Mouse (Mus musculus): Measurements from ENCODE around the gene Rabggtb. TPM values are rescaled to one million over a fixed set of nuclear protein-coding genes. Genes with fewer than 3 reads are reported as not detected.

Rabggtb gene
- polyA plus RNA-seq (2014; fragmentation: Nextera tagmentation; extraction: Ambion mirVana), result 62.5 and 68.2 TPM in 2 replicates

GRCm38 (mm10) chr3:153912546-153913509, at the start of gene Rabggtb:
Gene Rabggtb, minus strand, starts transcription at chr3:153913009.
- 1% methylated on average over 65 of the region's 65 CpGs for WGBS
- ATAC-seq (ENCODE audit: low FRiP score, low TSS enrichment), result peak; percentile 96

GRCm38 (mm10) chr3:153961632-153962389, 49.0 kb upstream of the Rabggtb start:
- H3K9ac ChIP-seq (ENCODE audit: low read depth, low read length), result no peak overlapping the region
- 73% methylated on average over 6 of the region's 6 CpGs for WGBS
- peak; percentile 39; the same call in 1 of the 2 replicates for ATAC-seq (ENCODE audit: low FRiP score, low TSS enrichment)

More at GRCm38 (mm10) chr3:153912546-153913509, at the start of gene Rabggtb:
- peak within 1 kb of the TSS; percentile 86 for H3K4me2 ChIP-seq (replicated peaks; ENCODE audit: low read depth, low read length)
- peak within 1 kb of the TSS; percentile 99 for H3K9ac ChIP-seq (ENCODE audit: low read depth, low read length)
- peak within 1 kb of the TSS; percentile 93 for H3K4me3 ChIP-seq (ENCODE audit: low read length)
- peak within 1 kb of the TSS; percentile 95 for H3K27ac ChIP-seq (ENCODE audit: low read depth, low read length)
- H3K27me3 ChIP-seq (ENCODE audit: control insufficient read depth, insufficient read depth, low read length), result no peaks in the 10 kb centered on the region
- peaks cover 31% of the 10 kb centered on the region for H3K4me1 ChIP-seq (ENCODE audit: control insufficient read depth, insufficient read depth, low read length)
- H3K36me3 ChIP-seq (ENCODE audit: control insufficient read depth, insufficient read depth, low read length), result peaks cover 39% of the 10 kb centered on the region
- no peaks in the 10 kb centered on the region for H3K9me3 ChIP-seq (ENCODE audit: control insufficient read depth, low read length)

GRCm38 (mm10) chr3:153960884-153961283, 48.1 kb upstream of the Rabggtb start:
- Histone ChIP-seq H3K9me3 (ENCODE audit: control insufficient read depth, low read length) (0 out of 2 replicates have a peak, but pooled peaks cover 2% of the 10 kb centered on the region), H3K4me1 (ENCODE audit: control insufficient read depth, insufficient read depth, low read length) (no peaks in the 10 kb centered on the region), H3K9ac (ENCODE audit: low read depth, low read length) (no peak overlapping the region), H3K4me3 (ENCODE audit: low read length) (no peak overlapping the region), H3K4me2 (replicated peaks; ENCODE audit: low read depth, low read length) (no peak overlapping the region), H3K27ac (ENCODE audit: low read depth, low read length) (no peak overlapping the region), H3K36me3 (ENCODE audit: control insufficient read depth, insufficient read depth, low read length) (no peaks in the 10 kb centered on the region), H3K27me3 (ENCODE audit: control insufficient read depth, insufficient read depth, low read length) (no peaks in the 10 kb centered on the region)
- no peak for ATAC-seq (ENCODE audit: low FRiP score, low TSS enrichment)
- 73% methylated on average over 2 of the region's 2 CpGs for WGBS

More at GRCm38 (mm10) chr3:153961632-153962389, 49.0 kb upstream of the Rabggtb start:
- no peaks in the 10 kb centered on the region for H3K36me3 ChIP-seq (ENCODE audit: control insufficient read depth, insufficient read depth, low read length)
- no peaks in the 10 kb centered on the region for H3K27me3 ChIP-seq (ENCODE audit: control insufficient read depth, insufficient read depth, low read length)
- no peak overlapping the region for H3K4me2 ChIP-seq (replicated peaks; ENCODE audit: low read depth, low read length)
- no peak overlapping the region for H3K27ac ChIP-seq (ENCODE audit: low read depth, low read length)
- H3K4me1 ChIP-seq (ENCODE audit: control insufficient read depth, insufficient read depth, low read length), result no peaks in the 10 kb centered on the region
- H3K9me3 ChIP-seq (ENCODE audit: control insufficient read depth, low read length), result 0 out of 2 replicates have a peak, but pooled peaks cover 2% of the 10 kb centered on the region
- H3K4me3 ChIP-seq (ENCODE audit: low read length), result no peak overlapping the region

- H3K36me3 ChIP-seq (ENCODE audit: control insufficient read depth, insufficient read depth, low read length), result no peaks in the 10 kb centered on the region
- no peak for ATAC-seq (ENCODE audit: low FRiP score, low TSS enrichment)
- WGBS, result 78% methylated on average over 9 of the region's 9 CpGs
These were observed 47.0 kb upstream of the Rabggtb start for GRCm38 (mm10) chr3:153959731-153960207.

GRCm38 (mm10) chr3:153959035-153959730, 46.4 kb upstream of the Rabggtb start:
- Histone ChIP-seq H3K9me3 (ENCODE audit: control insufficient read depth, low read length) (0 out of 2 replicates have a peak, but pooled peaks cover under 1% of the 10 kb centered on the region), H3K4me3 (ENCODE audit: low read length) (no peak overlapping the region), H3K9ac (ENCODE audit: low read depth, low read length) (no peak overlapping the region), H3K36me3 (ENCODE audit: control insufficient read depth, insufficient read depth, low read length) (no peaks in the 10 kb centered on the region), H3K27ac (ENCODE audit: low read depth, low read length) (no peak overlapping the region), H3K27me3 (ENCODE audit: control insufficient read depth, insufficient read depth, low read length) (no peaks in the 10 kb centered on the region), H3K4me2 (replicated peaks; ENCODE audit: low read depth, low read length) (no peak overlapping the region), H3K4me1 (ENCODE audit: control insufficient read depth, insufficient read depth, low read length) (no peaks in the 10 kb centered on the region)
- 89% methylated on average over 1 of the region's 1 CpGs for WGBS
- peak; percentile 44; the same call in 1 of the 2 replicates for ATAC-seq (ENCODE audit: low FRiP score, low TSS enrichment)

More at GRCm38 (mm10) chr3:153959731-153960207, 47.0 kb upstream of the Rabggtb start:
- no peak overlapping the region for H3K4me2 ChIP-seq (replicated peaks; ENCODE audit: low read depth, low read length)
- H3K27ac ChIP-seq (ENCODE audit: low read depth, low read length), result no peak overlapping the region
- H3K4me1 ChIP-seq (ENCODE audit: control insufficient read depth, insufficient read depth, low read length), result no peaks in the 10 kb centered on the region
- no peaks in the 10 kb centered on the region for H3K27me3 ChIP-seq (ENCODE audit: control insufficient read depth, insufficient read depth, low read length)
- H3K4me3 ChIP-seq (ENCODE audit: low read length), result no peak overlapping the region
- H3K9me3 ChIP-seq (ENCODE audit: control insufficient read depth, low read length), result 0 out of 2 replicates have a peak, but pooled peaks cover 2% of the 10 kb centered on the region
- no peak overlapping the region for H3K9ac ChIP-seq (ENCODE audit: low read depth, low read length)

- Histone ChIP-seq H3K4me1 (ENCODE audit: control insufficient read depth, insufficient read depth, low read length) (no peaks in the 10 kb centered on the region), H3K4me2 (replicated peaks; ENCODE audit: low read depth, low read length) (no peak overlapping the region), H3K9me3 (ENCODE audit: control insufficient read depth, low read length) (no peaks in the 10 kb centered on the region), H3K27ac (ENCODE audit: low read depth, low read length) (no peak overlapping the region), H3K36me3 (ENCODE audit: control insufficient read depth, insufficient read depth, low read length) (no peaks in the 10 kb centered on the region), H3K27me3 (ENCODE audit: control insufficient read depth, insufficient read depth, low read length) (no peaks in the 10 kb centered on the region), H3K4me3 (ENCODE audit: low read length) (no peak overlapping the region), H3K9ac (ENCODE audit: low read depth, low read length) (no peak overlapping the region)
- WGBS, result 87% methylated on average over 5 of the region's 5 CpGs
- ATAC-seq (ENCODE audit: low FRiP score, low TSS enrichment), result no peak
These were observed 45.1 kb upstream of the Rabggtb start for GRCm38 (mm10) chr3:153957916-153958315.

- WGBS, result 67% methylated on average over 2 of the region's 2 CpGs
- Histone ChIP-seq H3K9me3 (ENCODE audit: control insufficient read depth, low read length) (no peaks in the 10 kb centered on the region), H3K9ac (ENCODE audit: low read depth, low read length) (no peak overlapping the region), H3K27ac (ENCODE audit: low read depth, low read length) (no peak overlapping the region), H3K4me3 (ENCODE audit: low read length) (no peak overlapping the region), H3K27me3 (ENCODE audit: control insufficient read depth, insufficient read depth, low read length) (no peaks in the 10 kb centered on the region), H3K36me3 (ENCODE audit: control insufficient read depth, insufficient read depth, low read length) (no peaks in the 10 kb centered on the region), H3K4me2 (replicated peaks; ENCODE audit: low read depth, low read length) (no peak overlapping the region), H3K4me1 (ENCODE audit: control insufficient read depth, insufficient read depth, low read length) (peaks cover under 1% of the 10 kb centered on the region; the same call in 1 of the 2 replicates)
- no peak for ATAC-seq (ENCODE audit: low FRiP score, low TSS enrichment)
These were observed 35.4 kb upstream of the Rabggtb start for GRCm38 (mm10) chr3:153948176-153948575.

GRCm38 (mm10) chr3:153947271-153947670, 34.5 kb upstream of the Rabggtb start:
- Histone ChIP-seq H3K27ac (ENCODE audit: low read depth, low read length) (no peak overlapping the region), H3K4me1 (ENCODE audit: control insufficient read depth, insufficient read depth, low read length) (peaks cover 6% of the 10 kb centered on the region), H3K9me3 (ENCODE audit: control insufficient read depth, low read length) (no peaks in the 10 kb centered on the region), H3K27me3 (ENCODE audit: control insufficient read depth, insufficient read depth, low read length) (no peaks in the 10 kb centered on the region), H3K36me3 (ENCODE audit: control insufficient read depth, insufficient read depth, low read length) (no peaks in the 10 kb centered on the region), H3K4me2 (replicated peaks; ENCODE audit: low read depth, low read length) (no peak overlapping the region), H3K9ac (ENCODE audit: low read depth, low read length) (no peak overlapping the region), H3K4me3 (ENCODE audit: low read length) (no peak overlapping the region)
- no peak for ATAC-seq (ENCODE audit: low FRiP score, low TSS enrichment)
- 82% methylated on average over 4 of the region's 4 CpGs for WGBS
